Mouse (Mus musculus) liver, postnatal 0 days (tissue): ENCODE results near the gene 4930412O13Rik. TPM values are rescaled to one million over a fixed set of nuclear protein-coding genes. Genes with fewer than 3 reads are reported as not detected.
A peak's percentile ranks its signal among the peaks of the same experiment; 100 is the strongest.

Experiments
- ATAC-seq: fragments of 200-750 bp; cut with Nextera tagmentation; 2 replicates; pipeline ENCODE4 v1.8.0; 2017; ENCODE audit warnings: mild to moderate bottlenecking, moderate library complexity
- DNase-seq: peaks from one replicate; pipeline ENCODE4 v3.0.0-alpha.2; 2016
- H3K27ac ChIP-seq: fragments of 300-500 bp; sonication (generic); 2 replicates; pipeline ENCODE4 v1.5.1; 2014; ENCODE audit warnings: antibody characterized with exemption, moderate library complexity, mild to moderate bottlenecking, low read depth
- H3K27me3 ChIP-seq: fragments of 300-500 bp; sonication (generic); 2 replicates; pipeline ENCODE4 v1.6.1; 2014; ENCODE audit warnings: low read length, control low read depth, mixed read lengths; ENCODE audit not compliant: insufficient read depth
- H3K36me3 ChIP-seq: fragments of 300-500 bp; sonication (generic); replicated peaks from 2 replicates; pipeline ENCODE4 v1.6.1; 2014; ENCODE audit warnings: mild to moderate bottlenecking, control low read depth, low read length, moderate library complexity, mixed read lengths; ENCODE audit not compliant: insufficient read depth
- H3K4me1 ChIP-seq: fragments of 300-500 bp; sonication (generic); 2 replicates; pipeline ENCODE4 v1.6.1; 2014; ENCODE audit warnings: antibody characterized with exemption, mild to moderate bottlenecking, control low read depth; ENCODE audit not compliant: insufficient read depth
- H3K4me2 ChIP-seq: fragments of 300-500 bp; sonication (generic); 2 replicates; pipeline ENCODE4 v1.6.1; 2014; ENCODE audit warnings: low read depth, mild to moderate bottlenecking, low read length, moderate library complexity, mixed read lengths
- H3K4me3 ChIP-seq: fragments of 300-500 bp; sonication (generic); 2 replicates; pipeline ENCODE4 v1.5.1; 2014; ENCODE audit warnings: low read depth, low read length
- H3K9ac ChIP-seq: fragments of 300-500 bp; sonication (generic); replicated peaks from 2 replicates; pipeline ENCODE4 v1.6.1; 2014; ENCODE audit warnings: mild to moderate bottlenecking, moderate library complexity
- H3K9me3 ChIP-seq: fragments of 300-500 bp; sonication (generic); 2 replicates; pipeline ENCODE4 v1.6.1; 2016; ENCODE audit warnings: mild to moderate bottlenecking, control low read depth, low read length, mixed read lengths
- CTCF ChIP-seq: sonication (generic); IDR thresholded peaks from 2 replicates; pipeline ENCODE4 v1.5.1; 2016; ENCODE audit warnings: antibody characterized with exemption, low read depth
- EP300 ChIP-seq: IDR thresholded peaks from 2 replicates; pipeline ENCODE4 v1.6.1; 2016; ENCODE audit warnings: antibody characterized with exemption, low read depth, mild to moderate bottlenecking
- WGBS: fragments of 180-500 bp; shearing (Covaris S2); extraction: QIAGEN DNeasy Blood & Tissue Kit; methylation state at CpG from one replicate; pipeline ENCODE4 v1.1.7; 2014; ENCODE audit not compliant: insufficient replicate concordance; 5-methylcytosine and 5-hydroxymethylcytosine counted together
- polyA plus RNA-seq: library from polyadenylated mRNA; unstranded; fragments of >200 nt; fragmentation: Nextera tagmentation; extraction: Ambion mirVana; gene quantifications from 2 replicates; pipeline ENCODE4 v1.2.1, GENCODE M21; 2015

4930412O13Rik gene
- polyA plus RNA-seq, 1 experiment from 2014 or later = not detected

GRCm38 (mm10) chr2:9894836-9895593, 14.0 kb downstream of the 4930412O13Rik start:
- Histone ChIP-seq H3K4me1 (no peaks in the 10 kb centered on the region), H3K36me3 (no peaks in the 10 kb centered on the region), H3K4me3 (no peak overlapping the region), H3K9me3 (no peaks in the 10 kb centered on the region), H3K4me2 (no peak overlapping the region), H3K27ac (no peak overlapping the region), H3K9ac (no peak overlapping the region), H3K27me3 (peaks cover 90% of the 10 kb centered on the region)
- no peak for ATAC-seq
- TF ChIP-seq CTCF = no peak
- no peak for TF ChIP-seq EP300
- WGBS = 3% methylated on average over 18 of the region's 19 CpGs
- DNase-seq = no peak

- no peak overlapping the region for H3K27ac ChIP-seq
- ATAC-seq (no peak), DNase-seq (no peak)
- no peaks in the 10 kb centered on the region for H3K4me1 ChIP-seq
- H3K9ac ChIP-seq = no peak overlapping the region
- TF ChIP-seq CTCF (no peak), EP300 (no peak)
- no peaks in the 10 kb centered on the region for H3K36me3 ChIP-seq
- 2% methylated on average over 22 of the region's 22 CpGs for WGBS
- H3K4me2 ChIP-seq = no peak overlapping the region
- peaks cover 78% of the 10 kb centered on the region for H3K27me3 ChIP-seq
- no peaks in the 10 kb centered on the region for H3K9me3 ChIP-seq
- no peak overlapping the region for H3K4me3 ChIP-seq
Observed at GRCm38 (mm10) chr2:9896097-9896770, 15.2 kb downstream of the 4930412O13Rik start.

GRCm38 (mm10) chr2:9897846-9898245, 16.8 kb downstream of the 4930412O13Rik start:
- no peak overlapping the region for H3K4me2 ChIP-seq
- peaks cover 68% of the 10 kb centered on the region for H3K27me3 ChIP-seq
- H3K9ac ChIP-seq = no peak overlapping the region
- H3K27ac ChIP-seq = no peak overlapping the region
- no peak overlapping the region for H3K4me3 ChIP-seq
- TF ChIP-seq CTCF (no peak), EP300 (no peak)
- ATAC-seq (no peak), DNase-seq (no peak)
- H3K36me3 ChIP-seq = no peaks in the 10 kb centered on the region
- H3K4me1 ChIP-seq = no peaks in the 10 kb centered on the region
- no peaks in the 10 kb centered on the region for H3K9me3 ChIP-seq
- 33% methylated on average over 8 of the region's 8 CpGs for WGBS

- Histone ChIP-seq H3K9ac (no peak overlapping the region), H3K4me2 (no peak overlapping the region), H3K4me1 (peaks cover 5% of the 10 kb centered on the region; the same call in 1 of the 2 replicates), H3K4me3 (no peak overlapping the region), H3K27me3 (peaks cover 10% of the 10 kb centered on the region; the same call in 1 of the 2 replicates), H3K9me3 (no peaks in the 10 kb centered on the region), H3K36me3 (no peaks in the 10 kb centered on the region), H3K27ac (no peak overlapping the region)
- ATAC-seq (no peak), DNase-seq (no peak)
- no peak for TF ChIP-seq CTCF
- TF ChIP-seq EP300 = no peak
- 52% methylated on average over 14 of the region's 14 CpGs for WGBS
Observed at GRCm38 (mm10) chr2:9903854-9904560, 23.0 kb downstream of the 4930412O13Rik start.

GRCm38 (mm10) chr2:9905995-9906394, 24.9 kb downstream of the 4930412O13Rik start:
- peak overlapping the region; percentile 32 for H3K4me3 ChIP-seq
- H3K4me1 ChIP-seq = peaks cover 5% of the 10 kb centered on the region; the same call in 1 of the 2 replicates
- H3K9me3 ChIP-seq = no peaks in the 10 kb centered on the region
- TF ChIP-seq EP300 (no peak), CTCF (no peak)
- DNase-seq (no peak), ATAC-seq (peak; percentile 21; the same call in 1 of the 2 replicates)
- H3K36me3 ChIP-seq = no peaks in the 10 kb centered on the region
- H3K27ac ChIP-seq = no peak overlapping the region
- WGBS = 5% methylated on average over 11 of the region's 11 CpGs
- peak overlapping the region; percentile 65 for H3K4me2 ChIP-seq
- H3K9ac ChIP-seq = peak overlapping the region; percentile 21; the same call in 1 of the 2 replicates
- peaks cover 3% of the 10 kb centered on the region; the same call in 1 of the 2 replicates for H3K27me3 ChIP-seq

- WGBS = 80% methylated on average over 9 of the region's 9 CpGs
- H3K9ac ChIP-seq = no peak overlapping the region
- no peaks in the 10 kb centered on the region for H3K27me3 ChIP-seq
- no peak overlapping the region for H3K27ac ChIP-seq
- H3K4me1 ChIP-seq = peaks cover 3% of the 10 kb centered on the region; the same call in 1 of the 2 replicates
- no peak for DNase-seq
- ATAC-seq = no peak
- H3K4me3 ChIP-seq = no peak overlapping the region
- peaks cover 15% of the 10 kb centered on the region for H3K36me3 ChIP-seq
- no peak overlapping the region for H3K4me2 ChIP-seq
- no peak for TF ChIP-seq EP300
- TF ChIP-seq CTCF = no peak
- H3K9me3 ChIP-seq = no peaks in the 10 kb centered on the region
Observed at GRCm38 (mm10) chr2:9917602-9918001, 36.5 kb downstream of the 4930412O13Rik start.
